Mouse (Mus musculus): Measurements from ENCODE around the gene Tmem56.

The Tmem56 gene

DNA sequence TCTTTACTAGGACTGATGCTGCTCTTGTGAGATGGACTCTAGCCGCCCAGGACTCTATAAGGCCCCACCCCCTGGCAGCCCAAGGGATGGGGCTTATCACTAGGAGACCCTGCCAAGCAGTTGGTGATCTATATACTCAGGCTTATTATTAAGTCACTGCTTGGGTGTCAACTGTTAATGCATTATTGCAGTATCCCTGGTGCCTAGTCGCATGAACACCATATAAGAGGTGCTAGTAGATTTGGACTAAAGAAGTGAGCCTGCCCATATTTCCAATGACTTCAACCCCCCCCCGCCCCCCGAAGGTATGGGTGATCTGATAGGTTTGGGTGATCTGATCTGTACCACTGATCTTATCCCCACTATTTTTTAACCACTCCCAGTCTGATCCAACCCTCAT is at the start of gene Tmem56:
Gene Tmem56, minus strand, starts transcription at position 101 of the 400 bp plus-strand sequence.
- no peak for DNase-seq (ENCODE audit: low spot score)

GRCm38 (mm10) chr3:121330244-121330646 is 47.3 kb upstream of the Tmem56 start:
- no peak for DNase-seq (ENCODE audit: low spot score)

GRCm38 (mm10) chr3:121329647-121330046 is 46.7 kb upstream of the Tmem56 start:
- no peak for DNase-seq (ENCODE audit: low spot score)

GRCm38 (mm10) chr3:121327406-121327805 is 44.5 kb upstream of the Tmem56 start:
- no peak for DNase-seq (ENCODE audit: low spot score)

- no peak for DNase-seq (ENCODE audit: low spot score)
Observed at GRCm38 (mm10) chr3:121323371-121323770, 40.5 kb upstream of the Tmem56 start.

DNA sequence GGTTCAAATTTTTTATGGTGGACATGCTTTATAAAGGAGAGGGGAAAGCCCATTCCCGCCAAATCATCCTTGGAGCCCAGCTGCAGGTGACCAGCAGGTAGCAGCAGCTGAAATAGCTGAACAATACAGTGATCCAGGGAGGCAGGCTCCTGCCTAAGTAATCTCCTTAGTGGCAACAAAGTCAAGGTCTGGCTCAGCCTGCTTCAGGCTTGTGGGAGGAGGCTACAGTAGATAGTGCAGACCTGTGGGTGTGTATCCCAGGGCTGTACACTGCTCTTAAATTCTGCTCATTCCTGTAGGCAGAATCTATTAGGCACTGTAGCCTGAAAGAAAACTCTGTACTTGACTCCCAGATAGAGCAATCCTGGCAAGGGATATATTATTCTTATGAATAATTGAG is 38.0 kb upstream of the Tmem56 start:
- no peak for DNase-seq (ENCODE audit: low spot score)

- DNase-seq (ENCODE audit: low spot score) = no peak
Observed at GRCm38 (mm10) chr3:121319906-121320305, 37.0 kb upstream of the Tmem56 start.

DNA sequence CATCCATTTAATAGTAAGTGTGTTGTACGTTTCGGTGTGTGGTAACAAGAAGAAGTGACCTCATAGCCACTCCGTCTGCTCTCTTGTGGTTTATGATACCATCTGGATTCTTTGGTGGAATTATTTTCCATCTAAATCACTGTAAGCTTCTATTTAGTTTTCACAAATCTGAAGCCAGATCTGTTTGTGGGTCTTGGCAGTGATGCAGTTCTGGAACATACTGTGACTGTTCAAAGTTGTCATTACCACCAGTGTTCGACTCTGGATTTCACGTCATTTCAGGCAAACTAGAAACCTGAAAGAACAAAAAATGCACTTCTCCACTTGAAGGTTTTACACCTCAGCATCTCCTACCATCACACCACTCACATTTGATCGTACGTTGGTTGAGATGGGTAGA is 32.6 kb upstream of the Tmem56 start:
- DNase-seq (ENCODE audit: low spot score) = no peak

DNA sequence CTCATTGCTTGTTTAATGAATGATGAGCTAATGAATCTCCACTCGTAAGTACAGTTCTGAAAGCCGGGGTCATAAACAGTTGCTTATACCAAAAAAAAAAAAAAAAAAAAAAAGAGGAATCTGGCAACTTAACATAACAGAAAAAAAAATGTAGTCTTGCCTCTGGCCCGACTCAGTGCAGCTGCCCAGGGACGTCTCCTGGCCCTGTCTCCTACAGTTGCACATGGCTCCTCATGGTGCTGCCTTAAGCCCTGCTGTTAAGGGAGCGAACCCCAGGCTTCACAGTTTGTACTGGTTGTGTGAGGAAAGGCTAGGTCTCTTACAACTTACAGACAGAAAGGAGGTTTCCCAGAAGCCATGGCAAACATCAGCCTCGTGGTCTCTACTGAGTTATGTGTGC is 31.3 kb upstream of the Tmem56 start:
- DNase-seq (ENCODE audit: low spot score) = no peak

- DNase-seq (ENCODE audit: low spot score) = no peak
Observed at GRCm38 (mm10) chr3:121312979-121313378, 30.1 kb upstream of the Tmem56 start.

DNA sequence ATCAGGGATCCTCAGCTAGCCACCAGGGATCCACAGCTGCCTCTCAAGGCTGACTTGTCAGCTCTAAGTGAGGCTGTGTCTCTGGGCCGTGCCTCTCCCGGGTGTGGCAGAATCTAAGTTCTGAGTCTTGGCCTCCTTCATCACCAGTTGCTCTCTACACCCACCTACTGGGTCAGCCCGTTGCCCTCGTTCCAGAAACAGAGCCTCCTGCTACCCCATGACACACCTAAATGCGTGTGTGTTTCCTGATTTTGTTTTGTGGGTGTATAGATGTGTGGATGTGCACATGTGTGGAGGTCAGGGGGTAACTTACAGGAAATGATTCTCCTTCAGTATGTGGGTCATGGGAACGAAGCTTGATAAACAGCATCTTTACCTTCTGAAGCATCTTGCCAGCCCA is 29.5 kb upstream of the Tmem56 start:
- DNase-seq (ENCODE audit: low spot score) = no peak

- peak; percentile 35 for DNase-seq (ENCODE audit: low spot score)
Observed at GRCm38 (mm10) chr3:121309896-121310714, 27.2 kb upstream of the Tmem56 start.

GRCm38 (mm10) chr3:121309429-121309828 is 26.5 kb upstream of the Tmem56 start:
- no peak for DNase-seq (ENCODE audit: low spot score)

DNA sequence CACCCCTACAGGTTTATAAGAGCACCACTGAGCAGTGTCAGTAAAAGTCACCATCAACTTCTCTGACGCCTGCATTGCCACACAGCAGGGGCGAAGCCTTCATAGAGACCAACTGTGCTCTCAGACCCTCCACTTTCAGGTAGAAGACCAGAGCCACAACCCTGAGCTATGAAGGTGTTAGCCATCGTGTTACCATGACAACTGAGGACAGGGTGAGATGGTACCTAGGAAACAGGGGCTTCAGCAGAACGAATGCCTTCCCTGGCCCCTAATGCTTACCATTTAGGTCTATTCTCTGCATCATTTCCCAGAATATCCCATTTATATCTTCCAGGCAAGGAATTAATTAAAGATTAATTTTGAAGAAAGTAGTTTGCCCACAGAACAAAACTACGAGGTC is 26.0 kb upstream of the Tmem56 start:
- no peak for DNase-seq (ENCODE audit: low spot score)

GRCm38 (mm10) chr3:121307532-121308234 is 24.8 kb upstream of the Tmem56 start:
- peak; percentile 89 for DNase-seq (ENCODE audit: low spot score)

GRCm38 (mm10) chr3:121306641-121307040 is 23.7 kb upstream of the Tmem56 start:
- peak; percentile 48 for DNase-seq (ENCODE audit: low spot score)

- DNase-seq (ENCODE audit: low spot score) = no peak
Observed at GRCm38 (mm10) chr3:121294200-121294599, 11.3 kb upstream of the Tmem56 start.

GRCm38 (mm10) chr3:121291560-121292258 is 8.8 kb upstream of the Tmem56 start, which contains the start of gene Alg14:
Gene Alg14, plus strand, starts transcription at chr3:121291773.
- DNase-seq (ENCODE audit: low spot score) = peak; percentile 99

DNA sequence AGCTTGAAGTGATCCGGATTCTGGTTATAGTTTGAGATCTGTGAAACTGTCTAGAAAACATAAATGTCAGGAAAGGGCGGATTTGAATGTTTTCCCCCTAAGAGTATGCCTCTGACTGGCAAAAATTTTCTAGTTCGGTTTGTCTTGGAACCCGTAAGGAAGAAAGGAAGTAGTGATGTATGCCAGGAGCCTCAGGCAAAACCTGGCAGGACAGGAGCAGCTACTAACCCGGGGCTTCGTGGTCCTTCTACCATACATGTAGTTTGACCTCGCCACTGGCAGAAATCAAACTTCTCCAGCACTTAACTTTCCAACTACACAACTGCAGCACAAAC is 8.3 kb upstream of the Tmem56 start:
- DNase-seq (ENCODE audit: low spot score) = no peak

- no peak for DNase-seq (ENCODE audit: low spot score)
Observed at GRCm38 (mm10) chr3:121290681-121291080, 7.8 kb upstream of the Tmem56 start.

DNA sequence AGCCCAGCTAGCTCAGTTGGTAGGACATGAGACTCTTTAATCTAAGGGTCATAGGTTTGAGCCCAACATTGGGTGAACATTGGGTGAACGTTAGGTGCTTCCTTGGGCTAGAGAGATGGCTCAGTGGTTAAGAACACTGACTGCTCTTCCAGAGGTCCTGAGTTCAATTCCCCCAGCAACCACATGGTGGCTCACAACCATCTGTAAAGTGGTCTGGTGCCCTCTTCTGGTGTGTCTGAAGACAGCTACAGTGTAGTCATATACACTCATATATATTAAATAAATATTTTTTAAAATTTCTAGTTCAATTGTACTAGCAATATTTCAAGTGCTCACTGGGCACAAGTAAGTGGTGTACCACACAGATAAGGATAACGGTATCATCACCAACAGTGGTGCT is 4.3 kb upstream of the Tmem56 start:
- DNase-seq (ENCODE audit: low spot score) = no peak

- no peak for DNase-seq (ENCODE audit: low spot score)
Observed at GRCm38 (mm10) chr3:121285219-121285618, 2.3 kb upstream of the Tmem56 start.

DNA sequence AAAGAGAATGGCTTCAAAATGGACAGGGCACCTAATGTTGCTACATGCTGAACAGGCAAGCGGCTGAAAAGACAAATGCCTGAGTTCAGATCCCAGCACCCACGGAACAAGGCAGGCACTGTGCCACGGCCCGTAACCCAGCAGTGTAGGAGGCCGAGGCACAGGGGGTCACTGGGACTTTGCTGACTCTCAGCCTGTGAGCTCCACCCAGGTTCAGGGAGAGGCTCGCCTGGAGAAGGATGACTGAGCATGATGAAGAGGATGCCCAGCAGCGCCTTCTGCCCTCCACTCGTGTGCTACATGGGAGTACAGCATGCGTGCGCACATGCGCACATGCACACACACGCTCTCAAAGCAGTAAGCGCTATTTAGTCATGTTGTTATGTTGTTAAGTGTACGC is 3.2 kb downstream of the Tmem56 start:
- no peak for DNase-seq (ENCODE audit: low spot score)
